Mouse (Mus musculus) gastrocnemius, postnatal 10 days (tissue): Measurements from ENCODE around the gene Ppp1r35. TPM values are rescaled to one million over a fixed set of nuclear protein-coding genes. Genes with fewer than 3 reads are reported as not detected.
"Not testable (repeated sequence)": the region's sequence is repeated elsewhere in the genome, so short reads cannot be mapped to it uniquely, and the experiment has no call there.

Source experiments
- DNase-seq: peaks from one replicate; pipeline ENCODE4 v3.0.0; 2021; ENCODE audit warnings: mixed read lengths
- long read RNA-seq, 2 experiments: library from polyadenylated mRNA; stranded (forward); transcript quantifications; one replicate each; pipeline ENCODE4 v2.0.0; 2021
- total RNA-seq, 2 experiments: library from RNA; stranded (reverse); gene quantifications; 2 replicates each; pipeline ENCODE4 v1.2.3; 2021

The Ppp1r35 gene
- total RNA-seq, result 10 to 100 TPM in 1 of 2 experiments, 1 to 10 TPM in 1; 9.8 to 13.5 TPM
- long read RNA-seq, experiment 1, transcript Ppp1r35-201 (4 exons, 956 nt), result major isoform, 10 of 14 reads
- long read RNA-seq, experiment 1, partial matches to known transcripts, result 1 of 14 reads
- long read RNA-seq, experiment 1, other reads (novel, unspliced or antisense), result 3 of 14 reads
- long read RNA-seq, experiment 2, partial matches to known transcripts, result 2 of 11 reads
- long read RNA-seq, experiment 2, other reads (novel, unspliced or antisense), result 5 of 11 reads

DNA sequence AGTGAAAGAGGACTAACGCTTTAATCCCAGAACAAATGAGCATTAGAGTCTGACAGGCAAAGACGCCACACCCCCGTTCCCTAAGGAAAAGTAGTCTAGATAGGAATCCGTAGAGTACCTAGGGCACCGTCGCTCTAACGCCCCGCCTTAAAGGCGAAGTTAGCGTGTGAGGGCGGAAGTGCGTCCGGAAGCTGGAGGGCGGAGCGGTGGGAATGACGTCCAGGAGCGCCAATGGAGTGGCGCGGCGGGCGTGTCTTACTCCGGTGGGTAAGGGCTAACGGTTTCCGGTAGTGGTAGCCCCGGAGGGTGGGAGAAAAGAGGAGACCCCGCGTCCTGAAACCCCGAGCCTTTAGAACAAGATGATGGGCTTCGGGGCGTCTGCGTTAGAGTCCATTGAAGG, at the start of gene Ppp1r35:
TSS of gene Ppp1r35 (plus strand) at position 215 of the 400 bp plus-strand sequence.
- DNase-seq, result peak; percentile 95

DNA sequence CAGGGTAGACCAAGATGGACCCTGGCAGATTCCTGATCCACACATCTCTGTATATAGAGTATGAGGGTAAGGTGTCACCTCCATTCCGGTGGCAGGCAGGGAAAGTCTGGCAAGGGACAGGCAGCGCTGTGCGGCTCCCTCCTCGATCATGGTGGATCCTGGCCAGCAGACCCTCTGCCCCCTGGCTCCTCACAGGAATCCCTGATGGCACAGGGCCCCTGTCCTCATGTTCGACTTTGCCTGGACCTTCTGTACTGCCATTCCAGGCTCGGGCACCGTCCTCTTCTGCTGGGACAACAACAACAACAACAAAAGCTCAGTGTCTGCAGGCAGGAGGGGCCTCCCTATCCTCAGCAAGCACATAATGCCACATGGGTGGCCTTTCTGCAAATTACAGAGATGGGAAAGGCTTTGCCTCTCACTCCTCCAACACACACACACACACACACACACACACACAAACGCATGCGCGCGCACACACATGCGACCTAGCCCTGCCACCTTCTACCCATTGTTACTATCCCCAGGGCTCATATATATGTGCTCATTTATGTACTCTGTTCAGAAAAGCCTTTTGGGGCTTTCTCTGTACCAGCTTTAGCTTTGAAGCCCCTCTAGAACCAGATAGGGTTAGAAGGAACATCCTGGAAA, 44.9 kb upstream of the Ppp1r35 start:
- no peak for DNase-seq

DNA sequence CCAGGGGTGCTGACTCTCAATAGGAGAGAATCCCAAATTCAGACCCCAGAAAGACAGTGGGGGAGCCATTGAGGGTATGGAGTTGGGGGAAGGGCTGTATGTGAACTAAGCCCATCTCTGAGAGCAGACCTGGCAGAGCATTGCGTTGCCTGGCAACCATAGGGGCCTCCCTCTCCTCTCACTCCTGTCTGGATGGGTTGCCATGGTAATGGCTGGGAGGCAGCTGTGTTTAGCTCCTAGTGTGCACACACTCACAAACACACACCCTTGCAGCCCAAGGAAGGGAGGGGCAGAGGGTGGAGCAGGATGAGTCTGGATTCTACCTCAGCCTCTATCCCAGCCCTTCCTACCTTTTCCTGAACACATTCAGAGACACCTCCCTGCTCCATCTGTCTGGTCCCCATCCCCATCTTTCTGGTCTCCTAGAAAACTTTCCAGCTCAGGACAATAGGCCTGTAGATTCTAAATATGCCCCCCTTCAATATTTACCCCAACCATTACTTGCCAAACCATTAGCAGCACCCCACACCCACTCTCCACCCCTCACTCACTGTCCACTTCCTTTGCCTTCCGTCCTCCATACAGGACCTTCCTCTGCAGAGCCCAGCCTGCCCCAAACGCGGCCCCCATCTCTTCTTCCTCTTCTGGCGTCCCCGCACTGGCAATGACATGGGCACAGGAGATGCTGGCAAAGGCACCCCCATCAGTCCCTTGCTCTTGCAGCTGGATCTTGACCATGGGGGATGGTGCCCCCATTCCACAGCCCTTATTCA, 44.2 kb upstream of the Ppp1r35 start:
- DNase-seq, result no peak

DNA sequence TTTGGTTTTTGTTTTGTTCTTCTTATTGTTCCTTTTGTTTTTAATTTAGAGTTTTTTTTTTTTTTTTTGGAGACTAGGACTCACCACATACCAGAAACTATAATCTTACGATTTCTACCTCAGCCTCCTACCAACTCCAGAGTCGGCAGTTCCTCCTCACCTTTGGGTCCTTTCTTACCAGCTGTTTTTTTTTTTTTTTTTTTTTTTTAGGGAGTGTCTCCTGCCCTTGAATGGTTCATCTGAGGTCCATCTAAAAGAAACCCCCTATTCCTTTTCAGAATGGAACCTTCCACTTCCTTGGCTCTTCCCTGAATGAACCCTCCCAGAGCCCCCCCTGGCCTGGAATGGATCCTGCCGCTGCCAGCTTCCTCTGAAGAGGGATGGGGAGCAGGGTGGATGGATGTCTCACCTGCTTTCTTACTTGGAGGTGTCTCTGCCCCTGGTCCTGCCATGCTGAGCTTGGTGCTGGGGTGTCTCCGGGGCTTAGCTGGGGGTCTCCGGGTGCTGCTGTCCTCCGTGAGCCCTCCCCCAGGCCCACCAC, 41.2 kb upstream of the Ppp1r35 start:
- no peak for DNase-seq

DNA sequence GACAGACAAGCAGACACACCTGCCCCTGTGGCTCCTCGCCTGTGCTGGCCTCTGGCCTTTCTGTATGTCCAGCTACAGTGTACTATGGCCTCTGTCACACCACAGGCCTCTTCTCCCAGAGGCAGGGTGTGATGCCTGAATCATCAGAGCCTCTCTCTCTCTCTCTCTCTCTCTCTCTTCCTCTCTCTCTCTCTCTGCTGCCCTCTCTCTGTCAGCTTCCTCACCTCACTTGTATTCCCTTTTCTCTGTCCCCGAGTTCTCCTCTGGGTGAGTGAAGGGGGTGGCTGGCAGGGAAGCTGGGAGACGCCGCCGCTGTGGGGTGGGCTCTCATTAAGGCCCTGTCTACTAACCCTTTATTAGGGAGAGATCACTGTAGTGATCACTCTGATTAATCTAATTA, 40.1 kb upstream of the Ppp1r35 start:
- no peak for DNase-seq

DNA sequence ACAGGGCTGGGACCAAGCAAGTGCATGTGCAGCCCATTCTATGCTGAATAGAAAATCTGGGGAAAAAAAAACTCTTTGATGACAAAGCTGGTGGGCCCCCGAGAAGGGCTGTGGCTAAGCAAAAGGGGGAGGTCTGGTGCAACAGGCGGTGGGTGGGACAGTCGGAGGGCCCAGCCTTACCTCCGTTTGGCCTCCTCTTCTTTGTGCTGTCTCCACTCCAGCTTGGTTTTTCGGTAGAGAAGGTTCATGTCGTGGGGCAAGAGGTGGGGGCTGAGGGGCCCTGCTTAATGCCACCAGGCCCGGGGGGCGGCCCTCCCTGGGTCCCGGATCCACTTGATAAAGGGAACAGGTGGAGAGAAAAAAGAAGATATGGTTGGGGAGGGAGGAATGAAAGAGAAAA, 39.2 kb upstream of the Ppp1r35 start:
- no peak for DNase-seq

DNA sequence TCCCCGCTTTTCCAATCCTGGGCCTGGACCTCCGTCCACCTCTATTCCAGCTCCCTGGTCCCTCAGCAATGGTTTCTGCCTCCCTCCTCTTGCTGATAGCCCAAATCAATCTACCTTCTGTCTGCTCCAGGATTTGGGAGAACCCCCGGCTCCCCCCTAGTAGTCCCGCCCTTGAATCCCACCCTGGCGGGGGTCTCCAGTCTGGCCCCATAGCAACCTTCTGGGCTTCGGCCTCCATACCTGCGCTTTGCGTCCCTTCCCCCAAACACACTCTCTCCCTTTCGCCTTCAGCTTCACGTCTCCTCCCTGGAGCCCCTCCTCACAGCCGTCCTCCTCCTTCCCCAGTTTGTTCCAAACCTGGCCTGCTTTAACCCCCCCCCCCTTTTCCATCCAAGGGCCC, 38.1 kb upstream of the Ppp1r35 start:
- no peak for DNase-seq

DNA sequence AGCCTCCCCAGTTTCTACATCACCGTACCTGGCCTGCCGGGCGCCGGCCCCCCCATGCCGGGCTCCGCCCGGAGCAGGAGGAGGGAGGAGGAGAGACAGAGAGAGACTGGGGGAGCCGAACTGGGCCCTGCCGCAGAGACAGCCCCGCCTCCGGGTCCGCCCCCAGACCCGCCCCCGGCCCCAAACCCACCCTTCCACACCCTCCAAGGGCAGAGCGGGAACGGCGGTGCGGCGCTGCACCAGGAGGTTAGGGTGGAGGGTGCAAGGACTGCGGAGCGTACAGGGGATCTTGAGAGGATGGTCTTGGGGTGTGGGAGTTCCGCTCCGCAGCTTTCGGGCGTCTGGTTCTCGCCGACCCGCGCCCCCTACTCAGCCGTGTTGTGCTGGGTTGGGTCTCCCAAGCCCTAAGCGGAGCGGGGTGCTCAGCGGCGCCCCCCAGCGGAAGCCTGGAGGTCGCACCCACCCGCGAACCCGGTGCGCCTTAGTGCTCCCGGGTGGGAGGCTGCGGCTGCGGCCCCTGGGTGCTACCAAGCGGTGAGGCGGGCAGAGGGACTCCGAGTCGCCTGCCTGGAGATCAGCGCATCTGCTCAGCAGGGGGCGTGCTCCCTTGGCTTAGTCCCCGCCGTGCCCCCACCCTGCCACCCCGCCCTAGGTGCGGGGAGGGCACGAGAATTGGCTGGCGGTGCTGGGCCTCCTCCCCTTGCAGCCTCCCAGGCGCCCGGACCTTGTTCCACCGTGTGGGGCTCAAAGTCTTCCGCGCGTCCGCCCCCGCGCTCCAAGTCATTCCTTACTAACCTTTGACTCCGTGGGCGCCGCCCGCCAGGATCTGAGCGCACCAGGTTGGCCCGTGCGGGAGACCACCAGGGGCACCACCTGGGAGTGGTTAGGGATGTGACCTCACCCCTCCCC, 37.4 kb upstream of the Ppp1r35 start, which contains the start of gene Nyap1:
TSS of gene Nyap1 (minus strand) at position 585 of the 909 bp plus-strand sequence.
- peak; percentile 82 for DNase-seq

DNA sequence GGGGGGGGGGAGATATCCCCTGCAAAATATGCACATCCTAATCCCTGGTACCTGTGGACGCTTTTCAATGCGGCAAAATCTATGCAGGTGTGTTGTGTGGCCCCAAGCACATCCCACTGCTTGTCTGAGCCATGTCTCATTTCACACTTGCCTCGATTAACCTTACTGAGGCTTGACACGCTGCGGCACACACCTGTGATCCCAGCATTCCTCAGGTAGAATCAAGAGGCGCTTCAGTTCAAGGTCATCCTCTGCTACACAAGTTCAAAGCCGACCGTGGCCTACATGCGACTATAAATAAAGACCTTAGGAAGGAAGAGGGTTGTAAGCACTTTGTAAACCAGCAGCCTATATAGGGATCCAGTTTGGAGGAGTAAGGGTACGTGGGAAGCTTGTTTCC, 36.6 kb upstream of the Ppp1r35 start:
- DNase-seq, result no peak

DNA sequence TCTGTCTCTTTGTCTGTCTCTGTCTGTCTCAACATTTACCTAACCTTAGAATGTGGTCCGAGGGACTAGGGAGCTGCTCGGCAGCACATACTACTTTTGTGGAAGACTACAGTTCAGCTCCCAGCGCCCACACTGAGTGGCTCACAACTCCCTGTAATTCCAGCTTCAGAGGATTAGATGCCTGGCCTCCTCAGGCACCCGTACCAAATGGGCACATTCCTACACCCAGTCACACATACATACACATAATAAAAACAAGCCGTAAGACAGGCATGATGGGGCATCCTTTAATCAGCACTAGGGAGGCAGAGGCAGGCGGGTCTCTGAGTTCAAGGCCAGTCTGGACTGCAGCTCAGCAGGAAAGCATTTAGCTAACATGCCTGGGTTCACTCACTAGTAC, 35.8 kb upstream of the Ppp1r35 start:
- no peak for DNase-seq

DNA sequence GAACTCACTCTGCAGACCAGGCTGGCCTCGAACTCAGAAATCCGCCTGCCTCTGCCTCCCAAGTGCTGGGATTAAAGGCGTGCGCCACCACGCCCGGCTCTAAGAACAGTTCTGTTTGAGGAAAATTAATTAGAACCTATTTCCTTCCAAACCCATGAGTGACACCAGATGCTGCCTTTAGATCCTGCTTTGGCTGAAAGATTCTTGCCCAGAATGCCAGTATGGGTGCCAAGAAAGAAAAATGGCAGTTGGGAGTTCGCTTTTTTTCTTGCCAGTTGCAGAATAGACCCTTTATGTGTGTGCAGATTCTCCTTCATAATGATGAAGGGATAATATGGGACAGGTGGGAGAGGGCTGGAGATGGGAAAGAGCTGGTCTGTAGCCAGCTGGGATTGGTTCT, 34.5 kb upstream of the Ppp1r35 start:
- no peak for DNase-seq

DNA sequence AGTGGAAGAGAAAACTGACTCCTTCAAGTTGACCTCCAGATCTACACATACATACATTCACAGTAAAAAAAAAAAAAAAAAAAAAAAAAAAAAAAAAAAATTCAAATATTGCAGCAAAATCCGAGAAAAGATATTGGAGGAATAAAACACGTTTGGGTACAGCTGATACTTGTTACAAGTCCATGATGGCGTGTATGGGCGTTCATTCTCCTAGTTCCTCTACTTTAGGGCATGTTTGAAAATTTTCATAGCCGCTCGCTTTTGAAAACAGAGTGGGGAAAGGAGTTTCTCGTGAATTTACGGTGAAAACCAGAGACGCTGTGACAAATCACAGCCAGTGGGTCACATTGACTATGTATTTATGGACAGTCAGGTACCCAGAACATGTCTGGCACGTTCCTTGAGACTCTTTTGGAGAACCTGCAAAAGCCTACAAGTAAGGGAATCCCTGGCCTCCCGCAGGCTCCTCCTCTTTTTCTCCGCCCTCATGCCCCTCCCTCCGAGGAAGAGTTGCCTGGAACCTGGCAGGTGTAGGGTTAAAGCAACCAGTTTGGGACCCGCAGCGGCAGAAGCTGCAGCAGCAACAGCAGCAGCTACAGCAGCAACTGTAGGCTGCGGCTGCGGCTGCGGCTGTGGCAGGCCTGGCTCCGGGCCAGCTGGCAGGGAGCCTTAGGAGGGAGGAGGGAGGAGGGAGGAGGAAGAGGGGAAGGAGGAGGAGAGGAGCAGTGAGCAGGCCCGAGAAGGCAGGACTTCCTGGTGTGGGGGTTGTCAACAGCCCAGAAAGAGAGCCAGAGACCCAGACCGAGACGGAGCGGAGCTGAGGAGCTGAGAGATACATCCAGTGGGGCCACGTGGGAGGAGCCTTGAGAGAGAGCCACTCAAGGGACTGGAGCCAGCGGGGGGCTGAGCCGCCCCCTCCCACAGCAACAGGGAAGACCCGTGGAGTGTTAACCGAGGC, 33.2 kb upstream of the Ppp1r35 start, which contains the start of gene Tsc22d4:
TSS of gene Tsc22d4 (plus strand) at position 517 of the 958 bp plus-strand sequence.
- peak; percentile 96 for DNase-seq

DNA sequence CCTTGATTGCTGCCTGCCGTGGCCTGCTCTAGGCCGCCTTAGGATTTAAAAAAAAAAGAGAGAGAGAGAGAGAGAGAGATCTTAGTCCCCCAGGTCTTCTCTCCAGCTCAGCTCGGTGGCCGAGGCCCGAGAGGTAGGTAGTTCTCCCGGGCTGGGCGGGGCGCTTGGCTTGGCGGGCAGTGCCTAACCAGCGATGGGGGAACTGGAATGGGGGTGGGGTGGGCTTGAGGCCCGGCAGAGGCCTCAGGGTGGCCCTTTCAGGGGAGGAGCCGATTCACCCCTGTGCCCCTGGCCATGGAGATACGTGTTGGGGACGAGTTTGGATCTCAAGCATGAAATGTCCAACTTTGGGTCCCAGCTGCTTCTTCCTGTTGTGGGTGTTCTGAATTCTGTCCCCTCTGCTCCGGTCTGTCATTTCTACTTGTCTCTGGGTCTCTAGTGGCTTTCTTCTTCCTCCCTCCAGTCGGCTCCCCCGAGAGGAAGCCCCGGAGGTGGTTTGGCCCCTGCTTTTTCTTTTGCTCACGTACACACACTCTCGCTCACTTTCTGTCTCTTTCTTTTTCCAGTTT, 32.3 kb upstream of the Ppp1r35 start:
- peak; percentile 75 for DNase-seq

DNA sequence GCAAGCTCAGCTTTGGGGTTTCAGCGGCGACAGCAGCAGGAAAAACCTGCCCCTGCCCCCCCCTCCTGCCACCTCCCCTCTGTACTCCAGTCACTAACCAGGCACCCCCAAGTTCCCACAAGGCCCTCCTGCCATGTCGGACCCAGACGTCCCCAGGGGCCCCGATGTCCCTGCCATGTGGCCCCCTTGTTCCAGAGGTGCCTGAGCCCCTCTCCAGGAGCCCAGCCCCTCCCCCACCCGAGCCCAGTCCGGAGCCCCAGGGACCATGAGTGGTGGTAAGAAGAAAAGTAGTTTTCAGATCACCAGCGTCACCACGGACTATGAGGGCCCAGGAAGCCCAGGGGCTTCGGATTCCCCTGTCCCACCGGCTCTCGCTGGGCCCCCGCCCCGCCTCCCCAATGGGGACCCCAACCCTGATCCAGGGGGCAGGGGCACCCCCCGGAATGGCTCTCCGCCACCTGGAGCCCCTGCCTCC, 31.8 kb upstream of the Ppp1r35 start:
- no peak for DNase-seq

DNA sequence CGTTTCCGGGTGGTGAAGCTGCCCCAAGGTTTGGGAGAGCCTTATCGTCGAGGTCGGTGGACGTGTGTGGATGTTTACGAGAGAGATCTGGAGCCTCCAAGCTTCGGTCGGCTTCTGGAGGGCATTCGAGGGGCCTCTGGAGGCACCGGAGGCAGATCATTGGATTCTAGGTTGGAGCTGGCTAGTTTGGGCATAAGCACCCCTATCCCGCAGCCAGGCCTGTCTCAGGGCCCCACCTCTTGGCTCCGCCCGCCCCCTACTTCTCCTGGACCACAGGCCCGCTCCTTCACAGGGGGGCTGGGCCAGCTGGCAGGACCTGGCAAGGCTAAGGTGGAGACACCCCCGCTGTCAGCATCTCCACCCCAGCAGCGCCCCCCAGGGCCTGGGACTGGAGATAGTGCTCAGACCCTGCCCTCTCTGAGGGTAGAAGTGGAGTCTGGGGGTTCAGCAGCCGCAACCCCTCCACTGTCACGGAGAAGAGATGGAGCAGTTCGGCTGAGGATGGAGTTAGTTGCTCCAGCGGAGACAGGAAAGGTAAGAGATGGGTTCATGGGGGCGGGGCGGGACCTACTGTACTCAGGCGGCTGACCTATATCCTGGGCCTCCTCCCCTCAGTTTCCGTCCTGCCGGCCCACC, 31.2 kb upstream of the Ppp1r35 start:
- DNase-seq, result peak; percentile 52

DNA sequence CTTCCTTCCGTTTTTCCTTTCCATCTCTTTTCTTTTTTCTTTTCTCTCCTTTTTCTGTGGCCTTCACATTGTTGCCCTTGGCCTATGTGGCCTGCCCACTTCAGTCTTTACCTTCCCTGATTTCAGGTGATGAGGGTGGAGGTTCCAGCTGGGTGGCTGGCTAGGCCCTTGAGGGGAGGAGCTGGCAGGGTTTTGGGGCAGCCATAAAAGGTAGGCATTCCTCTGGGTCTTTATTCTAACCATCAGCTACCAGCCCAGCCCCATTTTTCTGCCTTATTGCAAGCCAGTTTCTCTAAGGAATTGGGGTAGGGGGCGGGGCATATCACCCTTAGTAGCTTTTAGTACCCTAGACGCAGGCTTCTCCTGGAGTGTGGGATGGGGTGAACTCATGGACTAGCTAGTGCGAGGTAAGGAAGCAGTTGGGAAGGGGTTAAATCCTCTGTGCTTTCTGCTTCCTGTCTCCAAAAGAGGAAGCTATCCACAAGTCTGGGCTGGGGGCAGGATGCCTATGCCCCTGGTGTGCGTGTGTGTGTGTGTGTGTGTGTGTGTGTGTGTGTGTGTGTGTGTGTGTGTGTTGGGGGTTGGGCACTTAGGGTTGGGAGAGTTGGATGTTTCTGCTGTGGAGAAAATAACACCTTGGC, 30.4 kb upstream of the Ppp1r35 start:
- DNase-seq, result no peak

DNA sequence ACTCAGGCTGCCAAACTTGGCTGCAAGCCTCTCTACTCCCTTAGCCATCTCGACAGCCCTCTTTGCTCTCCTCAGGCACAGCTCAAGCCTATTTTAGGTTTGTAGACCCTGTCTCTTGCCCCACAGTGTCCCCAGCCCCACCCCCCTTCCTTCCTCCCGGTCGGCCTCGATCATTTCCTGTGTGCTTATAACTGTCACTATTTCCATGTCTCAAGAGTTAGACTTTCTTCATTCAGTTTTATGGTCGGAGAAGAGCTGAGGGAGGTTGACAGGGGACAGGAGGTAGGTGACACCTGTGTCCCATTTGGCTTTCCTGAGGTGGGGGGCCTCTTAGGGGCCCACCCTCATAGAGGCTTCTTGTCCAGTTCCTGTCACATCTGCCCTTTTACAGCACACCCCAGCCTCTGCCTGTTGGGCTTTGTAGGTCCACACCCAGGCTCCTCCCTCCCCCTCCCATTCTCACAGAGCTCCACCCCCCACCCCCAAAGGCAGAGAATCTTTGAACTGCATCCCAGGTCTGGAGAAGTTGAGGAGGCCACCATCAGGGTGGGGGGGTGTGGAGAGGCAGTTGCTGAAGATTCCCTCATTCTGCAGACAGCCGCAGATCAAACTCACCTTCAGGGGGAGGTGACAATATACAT, 29.3 kb upstream of the Ppp1r35 start:
- no peak for DNase-seq

DNA sequence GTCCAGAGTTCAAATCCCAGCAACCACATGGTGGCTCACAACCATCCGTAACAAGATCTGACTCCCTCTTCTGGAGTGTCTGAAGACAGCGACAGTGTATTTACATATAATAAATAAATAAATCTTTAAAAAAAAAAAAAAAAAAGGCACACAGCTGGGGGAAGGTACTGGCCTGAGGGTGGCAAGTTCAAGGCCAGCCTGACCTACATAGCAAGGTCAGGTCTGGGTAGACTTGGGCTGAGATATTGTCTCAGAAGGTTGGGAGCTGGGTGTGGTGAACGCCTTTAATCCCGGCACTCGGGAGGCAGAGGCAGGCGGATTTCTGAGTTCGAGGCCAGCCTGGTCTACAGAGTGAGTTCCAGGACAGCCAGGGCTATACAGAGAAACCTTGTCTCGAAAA, 28.4 kb upstream of the Ppp1r35 start:
- not testable (repeated sequence) for DNase-seq
